Mouse (Mus musculus) kidney, embryonic 15.5 days (tissue): ENCODE data around the gene Trim39. TPM values are rescaled to one million over a fixed set of nuclear protein-coding genes. Genes with fewer than 3 reads are reported as not detected.

ENCODE experiments used
- polyA plus RNA-seq: library from polyadenylated mRNA; unstranded; fragments of >200 nt; fragmentation: Nextera tagmentation; extraction: Ambion mirVana; gene quantifications from 2 replicates; pipeline ENCODE4 v1.2.1, GENCODE M21; 2015

Gene Trim39
- polyA plus RNA-seq, 1 experiment from 2014 or later: 19.5 TPM

Other genes with a start within 250 kb of the Trim39 start
- 4.3 and 4.5 TPM in 2 replicates for gene H2-T23, start 239.4 kb downstream of the Trim39 start, polyA plus RNA-seq
- gene H2-T22, start 229.5 kb downstream of the Trim39 start, polyA plus RNA-seq: 13.8 and 14.1 TPM in 2 replicates
- not detected in 2 replicates for gene Gm6034, start 229.3 kb downstream of the Trim39 start, polyA plus RNA-seq
- gene Gm11127, start 213.9 kb downstream of the Trim39 start, polyA plus RNA-seq: not detected in 2 replicates
- gene Gm19684, start 150.6 kb downstream of the Trim39 start, polyA plus RNA-seq: not detected in 2 replicates
- not detected in 2 replicates for gene Gm7030, start 142.8 kb downstream of the Trim39 start, polyA plus RNA-seq
- gene Gm8909, start 103.7 kb downstream of the Trim39 start, polyA plus RNA-seq: not detected in 2 replicates
- gene H2-T3, start 82.0 kb downstream of the Trim39 start, polyA plus RNA-seq: not detected in 2 replicates
- gene Rpp21, start 14.2 kb downstream of the Trim39 start, polyA plus RNA-seq: 107 and 113 TPM in 2 replicates
- 0.14 TPM in 1 of 2 replicates, not detected in the other for gene H2-M10.2, start 14.2 kb upstream of the Trim39 start, polyA plus RNA-seq
- gene H2-M10.1, start 53.9 kb upstream of the Trim39 start, polyA plus RNA-seq: not detected in 2 replicates
- gene H2-M10.3, start 96.2 kb upstream of the Trim39 start, polyA plus RNA-seq: not detected in 2 replicates
- not detected in 2 replicates for gene H2-M10.4, start 190.1 kb upstream of the Trim39 start, polyA plus RNA-seq